8 mouse cellular contexts compared by ENCODE assay signal in the genomic region with DNA sequence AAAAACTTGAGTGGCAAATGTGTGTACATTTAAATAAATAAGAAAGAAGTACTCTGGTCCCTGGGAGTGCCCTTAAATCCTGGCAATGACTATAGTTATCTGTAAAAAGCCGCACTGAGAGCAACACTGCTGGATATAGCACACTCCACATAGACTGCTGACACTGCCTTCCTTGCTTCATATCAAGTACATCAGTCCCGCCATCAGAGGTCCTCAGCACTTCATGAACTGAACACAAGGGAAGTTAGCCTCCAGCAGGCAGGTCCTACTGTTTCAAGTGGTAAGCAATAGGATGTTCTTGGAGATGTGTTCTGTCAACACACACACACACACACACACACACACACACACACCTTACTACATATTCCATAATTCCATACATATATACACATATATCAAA.
DNase-seq lines count a peak whose midpoint lies in the region; ATAC-seq lines count a peak whose summit lies in the region.

No protein-coding gene starts in this region.

- no peak overlapping the region for H3K4me2 ChIP-seq in forebrain, embryonic 11.5 days (ENCODE audit: low read depth, low read length, severe bottlenecking)
- H3K4me2 ChIP-seq in midbrain, embryonic 15.5 days: no peak overlapping the region

- H3K36me3 ChIP-seq in forebrain, embryonic 11.5 days (ENCODE audit: control insufficient read depth, insufficient read depth, low read length): no peaks in the 10 kb centered on the region
- H3K36me3 ChIP-seq in forebrain, embryonic 10.5 days (replicated peaks): no peaks in the 10 kb centered on the region
- H3K36me3 ChIP-seq in embryonic facial prominence, embryonic 10.5 days (replicated peaks): no peaks in the 10 kb centered on the region
- H3K36me3 ChIP-seq in midbrain, embryonic 15.5 days (replicated peaks): no peaks in the 10 kb centered on the region

- H3K4me1 ChIP-seq in forebrain, embryonic 11.5 days (replicated peaks; ENCODE audit: control insufficient read depth, insufficient read depth, low read length): peaks cover 3% of the 10 kb centered on the region; the same call in 1 of the 2 replicates
- peaks cover 18% of the 10 kb centered on the region for H3K4me1 ChIP-seq in forebrain, embryonic 10.5 days
- peaks cover 10% of the 10 kb centered on the region; the same call in 1 of the 2 replicates for H3K4me1 ChIP-seq in embryonic facial prominence, embryonic 10.5 days
- H3K4me1 ChIP-seq in midbrain, embryonic 15.5 days: peaks cover 19% of the 10 kb centered on the region

- 80% methylated on average over 2 of the region's 2 CpGs for WGBS in forebrain, embryonic 11.5 days
- WGBS in forebrain, embryonic 10.5 days: 88% methylated on average over 2 of the region's 2 CpGs
- WGBS in embryonic facial prominence, embryonic 10.5 days: 86% methylated on average over 2 of the region's 2 CpGs
- 78% methylated on average over 2 of the region's 2 CpGs for whole genome bisulfite sequencing in midbrain, embryonic 15.5 days

- ATAC-seq in forebrain, embryonic 11.5 days (replicated peaks; ENCODE audit: low FRiP score): 0 out of 2 replicates have a peak, but pooled peaks have one; percentile 21
- peak; percentile 56; the same call in 1 of the 2 replicates for ATAC-seq in midbrain, embryonic 15.5 days (replicated peaks)
- ATAC-seq in inflammation-experienced regulatory T-cells, adult 6 months: no peak

- H3K9me3 ChIP-seq in forebrain, embryonic 11.5 days (ENCODE audit: control insufficient read depth, low read length): no peaks in the 10 kb centered on the region
- H3K9me3 ChIP-seq in forebrain, embryonic 10.5 days: no peaks in the 10 kb centered on the region
- no peaks in the 10 kb centered on the region for H3K9me3 ChIP-seq in embryonic facial prominence, embryonic 10.5 days
- H3K9me3 ChIP-seq in midbrain, embryonic 15.5 days: no peaks in the 10 kb centered on the region

- H3K4me3 ChIP-seq in forebrain, embryonic 11.5 days (ENCODE audit: low read depth, low read length): no peak overlapping the region
- H3K4me3 ChIP-seq in forebrain, embryonic 10.5 days: no peak overlapping the region
- no peak overlapping the region for H3K4me3 ChIP-seq in embryonic facial prominence, embryonic 10.5 days
- no peak overlapping the region for H3K4me3 ChIP-seq in midbrain, embryonic 15.5 days

- no peaks in the 10 kb centered on the region; the same call in 1 of the 2 replicates for H3K27me3 ChIP-seq in forebrain, embryonic 11.5 days (ENCODE audit: control insufficient read depth, insufficient read depth, low read length)
- H3K27me3 ChIP-seq in forebrain, embryonic 10.5 days (ENCODE audit: poor library complexity, severe bottlenecking): no peaks in the 10 kb centered on the region
- no peaks in the 10 kb centered on the region for H3K27me3 ChIP-seq in embryonic facial prominence, embryonic 10.5 days (replicated peaks; ENCODE audit: low read depth, poor library complexity, severe bottlenecking)
- peaks cover 5% of the 10 kb centered on the region; the same call in 1 of the 2 replicates for H3K27me3 ChIP-seq in midbrain, embryonic 15.5 days (replicated peaks)

- H3K9ac ChIP-seq in forebrain, embryonic 11.5 days (ENCODE audit: low read length): no peak overlapping the region
- no peak overlapping the region for H3K9ac ChIP-seq in midbrain, embryonic 15.5 days

- DNase-seq in forebrain, embryonic 11.5 days (ENCODE audit: low spot score): no peak
- no peak for DNase-seq in forebrain, embryonic 10.5 days (ENCODE audit: extremely low spot score, low spot score)
- DNase-seq in 3T3-L1 (ENCODE audit: low read depth, low spot score): peak; percentile 23
- peak; percentile 21 for DNase-seq in embryonic facial prominence, embryonic 10.5 days (ENCODE audit: low spot score)
- DNase-seq in kidney, postnatal 10 days: peak; percentile 65
- DNase-seq in thymus, adult 18-20 months: no peak

- no peak overlapping the region for H3K27ac ChIP-seq in forebrain, embryonic 11.5 days (ENCODE audit: low read depth, low read length)
- no peak overlapping the region for H3K27ac ChIP-seq in forebrain, embryonic 10.5 days
- H3K27ac ChIP-seq in embryonic facial prominence, embryonic 10.5 days (replicated peaks): no peak overlapping the region
- no peak overlapping the region for H3K27ac ChIP-seq in midbrain, embryonic 15.5 days

Comparison
In these comparisons a context has a peak if more than half of its experiments do, and no peak if none do; other contexts are left out.
1. DNase-seq: peak in 3T3-L1 (single experiment), embryonic facial prominence, embryonic 10.5 days (single experiment) and kidney, postnatal 10 days (single experiment); none in forebrain, embryonic 11.5 days (single experiment), forebrain, embryonic 10.5 days (single experiment) and thymus, adult 18-20 months (0 of 2).